Mouse (Mus musculus) stomach, postnatal 0 days (tissue): Measurements from ENCODE around the gene 4931428F04Rik. TPM values are rescaled to one million over a fixed set of nuclear protein-coding genes. Genes with fewer than 3 reads are reported as not detected.
"Not testable (repeated sequence)": the region's sequence is repeated elsewhere in the genome, so short reads cannot be mapped to it uniquely, and the experiment has no call there.

ENCODE experiments used
- ATAC-seq: fragments of 200-750 bp; cut with Nextera tagmentation; 2 replicates; pipeline ENCODE4 v1.8.0; 2017; ENCODE audit not compliant: low FRiP score, low TSS enrichment
- DNase-seq: peaks from one replicate; pipeline ENCODE4 v3.0.0-alpha.2; 2016; ENCODE audit warnings: low spot score
- H3K27ac ChIP-seq: fragments of 300-500 bp; sonication (generic); replicated peaks from 2 replicates; pipeline ENCODE4 v1.5.1; 2014; ENCODE audit warnings: mild to moderate bottlenecking, control low read depth
- H3K27me3 ChIP-seq: fragments of 300-500 bp; sonication (generic); 2 replicates; pipeline ENCODE4 v1.6.1; 2014; ENCODE audit warnings: low read length; ENCODE audit not compliant: control insufficient read depth, insufficient read depth
- H3K36me3 ChIP-seq: fragments of 300-500 bp; sonication (generic); 2 replicates; pipeline ENCODE4 v1.6.1; 2014; ENCODE audit warnings: low read length, mixed read lengths; ENCODE audit not compliant: control insufficient read depth, insufficient read depth
- H3K4me1 ChIP-seq: fragments of 300-500 bp; sonication (generic); replicated peaks from 2 replicates; pipeline ENCODE4 v1.6.1; 2014; ENCODE audit warnings: antibody characterized with exemption; ENCODE audit not compliant: control insufficient read depth, insufficient read depth
- H3K4me2 ChIP-seq: fragments of 300-500 bp; sonication (generic); replicated peaks from 2 replicates; pipeline ENCODE4 v1.6.1; 2014; ENCODE audit warnings: low read depth, mild to moderate bottlenecking, control low read depth, moderate library complexity
- H3K4me3 ChIP-seq: fragments of 300-500 bp; sonication (generic); 2 replicates; pipeline ENCODE4 v1.5.1; 2014; ENCODE audit warnings: low read depth, low read length, control low read depth
- H3K9ac ChIP-seq: fragments of 300-500 bp; sonication (generic); 2 replicates; pipeline ENCODE4 v1.6.1; 2014; ENCODE audit warnings: mild to moderate bottlenecking, low read length, control low read depth, mixed read lengths
- H3K9me3 ChIP-seq: fragments of 300-500 bp; sonication (generic); 2 replicates; pipeline ENCODE4 v1.6.1; 2016; ENCODE audit warnings: low read length; ENCODE audit not compliant: control insufficient read depth
- CTCF ChIP-seq: IDR thresholded peaks from 2 replicates; pipeline ENCODE4 v1.5.1; 2016; ENCODE audit warnings: antibody characterized with exemption, low read depth, mild to moderate bottlenecking, moderate library complexity
- EP300 ChIP-seq: optimal IDR thresholded peaks from 2 replicates; pipeline ENCODE3; 2016; ENCODE audit warnings: antibody characterized with exemption
- WGBS: fragments of 180-500 bp; shearing (Covaris S2); extraction: QIAGEN DNeasy Blood & Tissue Kit; methylation state at CpG from one replicate; pipeline ENCODE4 v1.1.7; 2014; 5-methylcytosine and 5-hydroxymethylcytosine counted together
- microRNA counts: library from miRNA; unstranded; fragments of <30 nt; microRNA quantifications from one replicate; lab custom pipeline; 2015
- microRNA-seq: library from miRNA; unstranded; fragments of <30 nt; microRNA quantifications from one replicate; pipeline ENCODE4, GENCODE M21; 2016
- polyA plus RNA-seq: library from polyadenylated mRNA; unstranded; fragments of >200 nt; fragmentation: Nextera tagmentation; extraction: Ambion mirVana; gene quantifications from 2 replicates; pipeline ENCODE4 v1.2.1, GENCODE M21; 2015

The 4931428F04Rik gene
- polyA plus RNA-seq, 1 experiment from 2014 or later: 1.9 TPM

DNA sequence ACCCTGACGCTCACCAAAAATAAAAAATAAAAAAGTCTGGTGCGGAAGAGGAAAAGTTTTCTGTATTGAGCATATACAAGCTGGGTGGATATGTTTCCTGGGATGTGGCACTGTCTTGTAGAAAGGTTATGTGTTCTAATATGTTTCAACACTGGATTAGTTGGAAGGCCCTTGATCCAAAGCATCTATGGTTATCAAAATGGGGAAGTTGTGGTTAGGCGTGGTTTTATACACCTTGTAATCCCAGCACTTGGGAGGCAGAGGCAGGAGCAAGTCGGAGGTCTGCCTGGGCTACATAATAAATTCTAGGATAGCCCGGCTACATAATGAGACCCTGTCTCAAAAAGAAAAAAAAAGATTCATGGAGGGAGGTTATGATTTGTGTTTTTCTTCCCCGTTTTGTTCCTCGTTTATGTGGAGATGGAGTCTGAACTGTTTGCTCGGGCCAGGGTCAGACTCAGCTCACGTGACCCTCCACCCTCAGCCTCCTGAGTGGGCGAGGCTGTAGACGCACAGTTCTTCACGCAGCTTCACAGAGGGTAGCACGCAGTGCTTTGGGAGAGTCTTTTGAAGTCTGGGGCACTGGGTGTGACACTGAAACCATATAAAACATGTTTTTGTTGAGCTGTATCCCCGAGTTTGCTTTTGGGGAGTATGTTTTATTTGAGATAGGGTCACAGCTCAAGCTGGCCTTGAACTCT lies 52.1 kb downstream of the 4931428F04Rik start:
- no peak overlapping the region for H3K4me2 ChIP-seq
- H3K4me1 ChIP-seq: no peaks in the 10 kb centered on the region
- TF ChIP-seq EP300: no peak
- no peak for TF ChIP-seq CTCF
- H3K36me3 ChIP-seq: peaks cover 4% of the 10 kb centered on the region
- H3K9ac ChIP-seq: no peak overlapping the region
- no peaks in the 10 kb centered on the region for H3K9me3 ChIP-seq
- H3K4me3 ChIP-seq: no peak overlapping the region
- no peak overlapping the region for H3K27ac ChIP-seq
- H3K27me3 ChIP-seq: no peaks in the 10 kb centered on the region
- DNase-seq (no peak), ATAC-seq (no peak)
- 73% methylated on average over 14 of the region's 14 CpGs for WGBS

DNA sequence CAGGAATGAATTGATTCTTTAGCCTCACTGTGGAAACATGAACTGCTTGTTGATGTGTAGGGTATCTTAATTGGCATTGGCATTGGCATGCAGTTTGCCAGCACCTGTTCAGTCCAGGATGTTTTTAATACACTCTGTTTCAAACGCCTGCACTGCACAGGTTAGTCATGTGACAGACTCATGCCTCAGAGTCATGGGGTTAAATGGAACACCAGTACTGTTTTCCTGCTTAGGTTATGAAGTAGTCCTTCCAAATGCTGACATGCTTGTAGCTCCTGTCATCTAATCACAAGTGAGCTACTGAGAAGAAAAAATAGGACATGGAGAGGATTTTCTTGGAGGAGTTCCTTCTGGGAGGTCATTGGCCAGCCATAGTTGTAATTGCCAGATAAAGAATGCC lies 54.5 kb downstream of the 4931428F04Rik start:
- Histone ChIP-seq H3K4me3 (no peak overlapping the region), H3K36me3 (no peaks in the 10 kb centered on the region; the same call in none of the 2 replicates), H3K9me3 (no peaks in the 10 kb centered on the region), H3K4me1 (no peaks in the 10 kb centered on the region), H3K4me2 (no peak overlapping the region), H3K9ac (no peak overlapping the region), H3K27ac (no peak overlapping the region), H3K27me3 (no peaks in the 10 kb centered on the region)
- DNase-seq: no peak
- WGBS: 50% methylated on average over 1 of the region's 1 CpGs
- TF ChIP-seq EP300: no peak
- no peak for TF ChIP-seq CTCF
- ATAC-seq: no peak

DNA sequence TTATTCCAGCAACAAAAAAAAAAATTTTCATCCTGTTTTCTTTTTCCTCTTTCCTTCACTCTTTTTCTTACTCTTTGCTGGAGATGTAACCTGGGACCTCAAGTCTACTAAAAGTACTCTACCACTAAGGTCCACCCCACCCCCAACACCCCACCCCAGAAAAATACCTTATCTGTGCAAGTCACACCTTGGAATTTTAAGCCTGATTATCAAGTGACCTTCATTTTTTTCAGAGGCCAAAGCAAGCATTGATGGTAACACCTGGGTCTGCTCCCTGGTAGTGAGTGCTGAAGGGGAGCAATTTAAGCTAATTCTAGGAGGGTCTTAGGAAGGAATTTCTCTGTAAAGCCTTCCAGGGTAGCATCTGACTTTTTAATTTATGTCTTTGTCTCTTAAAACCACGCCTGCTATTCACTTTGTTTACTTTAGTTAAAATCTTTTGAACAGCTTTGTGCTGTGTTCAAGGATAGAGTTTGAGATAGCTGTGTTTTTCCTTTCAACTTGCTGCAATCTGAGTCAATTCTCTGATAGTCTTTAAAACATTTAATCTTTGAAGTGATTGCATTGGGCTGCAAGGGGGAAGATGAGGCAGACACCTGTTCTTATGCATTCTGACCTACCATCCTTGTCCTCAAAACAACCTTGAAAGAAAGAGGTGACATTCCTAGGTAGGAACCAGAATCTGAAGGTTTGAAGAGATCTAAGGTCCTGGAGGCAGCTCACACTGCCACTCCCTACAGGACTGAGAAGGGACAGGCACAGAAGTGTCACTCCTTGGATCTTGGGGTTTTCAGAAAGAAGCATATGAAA lies 56.3 kb downstream of the 4931428F04Rik start:
- Histone ChIP-seq H3K4me1 (no peaks in the 10 kb centered on the region), H3K9ac (no peak overlapping the region), H3K4me3 (no peak overlapping the region), H3K27ac (no peak overlapping the region), H3K36me3 (no peaks in the 10 kb centered on the region; the same call in 1 of the 2 replicates), H3K9me3 (no peaks in the 10 kb centered on the region), H3K4me2 (no peak overlapping the region), H3K27me3 (no peaks in the 10 kb centered on the region)
- 24% methylated on average over 1 of the region's 1 CpGs for WGBS
- ATAC-seq (no peak), DNase-seq (no peak)
- no peak for TF ChIP-seq CTCF
- TF ChIP-seq EP300: no peak

DNA sequence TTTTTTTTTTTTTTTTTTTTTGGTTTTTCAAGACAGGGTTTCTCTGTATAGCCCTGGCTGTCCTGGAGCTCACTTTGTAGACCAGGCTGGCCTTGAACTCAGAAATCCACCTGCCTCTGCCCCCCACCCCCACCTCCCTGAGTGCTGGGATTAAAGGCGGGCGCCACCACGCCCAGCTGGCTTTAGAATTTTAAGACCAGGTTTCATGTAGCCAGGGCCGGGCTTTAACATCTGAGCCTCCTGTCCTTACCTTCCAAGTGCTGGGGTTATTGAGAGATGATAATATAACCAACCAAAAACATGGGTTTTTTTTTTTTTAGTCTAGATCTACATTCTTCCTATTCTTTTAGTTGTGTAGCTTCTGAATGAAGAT lies 57.4 kb downstream of the 4931428F04Rik start:
- 85% methylated on average over 4 of the region's 4 CpGs for WGBS
- not testable (repeated sequence) for H3K4me2 ChIP-seq, ATAC-seq

DNA sequence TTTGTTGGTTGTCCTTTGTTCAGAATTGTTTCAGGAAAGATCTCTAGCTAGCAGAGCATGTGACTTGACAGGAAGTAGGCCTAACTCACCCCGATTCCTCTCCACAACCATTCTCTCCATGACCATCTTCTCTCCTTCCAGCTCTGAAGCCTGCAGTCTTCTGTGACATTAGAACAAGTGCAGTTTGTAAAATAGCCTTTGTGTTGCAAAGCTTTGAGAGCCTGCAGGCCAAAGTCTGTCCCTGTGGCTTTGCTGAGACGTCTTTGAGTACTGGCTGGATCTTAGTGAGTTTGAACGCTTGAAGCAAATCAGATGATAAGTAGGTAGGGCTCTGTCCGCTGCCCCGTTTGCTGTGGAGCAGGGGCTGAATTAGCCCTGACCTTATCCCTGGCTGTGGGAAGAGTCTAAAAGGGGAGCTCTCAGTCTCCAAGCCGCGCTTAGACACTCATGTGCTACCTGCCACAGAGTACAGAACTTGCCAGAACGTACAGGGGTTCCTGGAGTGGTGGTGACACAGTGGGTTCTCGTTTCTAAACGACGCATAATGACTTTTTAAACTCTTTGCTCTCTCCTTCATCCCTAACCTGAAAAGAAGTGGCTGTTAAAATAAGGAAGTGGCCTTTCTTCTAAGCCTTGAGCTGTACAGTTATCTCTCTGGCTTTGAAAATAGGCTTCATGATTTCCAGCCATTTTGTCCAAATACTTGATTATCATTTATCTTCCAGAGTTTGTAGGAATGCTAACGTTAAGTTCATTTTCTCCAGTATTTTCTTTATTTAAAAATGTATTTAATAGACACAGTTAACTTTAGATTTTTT lies 58.0 kb downstream of the 4931428F04Rik start:
- Histone ChIP-seq H3K36me3 (no peaks in the 10 kb centered on the region; the same call in 1 of the 2 replicates), H3K4me1 (no peaks in the 10 kb centered on the region), H3K27ac (no peak overlapping the region; the same call in 1 of the 2 replicates), H3K9me3 (no peaks in the 10 kb centered on the region), H3K9ac (no peak overlapping the region), H3K4me3 (no peak overlapping the region), H3K4me2 (no peak overlapping the region), H3K27me3 (no peaks in the 10 kb centered on the region)
- no peak for ATAC-seq
- TF ChIP-seq CTCF (no peak), EP300 (no peak)
- 78% methylated on average over 12 of the region's 12 CpGs for WGBS
- no peak for DNase-seq

More for the DNA sequence above, 57.4 kb downstream of the 4931428F04Rik start:
- not testable (repeated sequence) for H3K9ac ChIP-seq, H3K9me3 ChIP-seq, DNase-seq, H3K36me3 ChIP-seq, H3K27ac ChIP-seq, H3K4me3 ChIP-seq, H3K4me1 ChIP-seq, H3K27me3 ChIP-seq

MicroRNAs within 50 kb of the gene (microRNA counts, 519-probe panel; counts per million panel counts)
- microRNA mmu-miR-328 (lab: Ali Mortazavi, UCI): 1,498 counts per million, percentile 1 among the panel's probes with 10 or more counts

Small RNA genes within 50 kb of the gene (microRNA-seq; reads per million reads assigned to microRNA genes)
- gene Gm27320 (not detected), gene Mir328 (232 reads per million, percentile 56 among the genes with 10 or more reads in this experiment)

Other genes starting within 250 kb of the 4931428F04Rik start
- gene Ces3a, start 241.3 kb downstream of the 4931428F04Rik start, polyA plus RNA-seq: 0.96 and 1.3 TPM in 2 replicates
- not detected in 2 replicates for gene Ces3b, start 206.1 kb downstream of the 4931428F04Rik start, polyA plus RNA-seq
- gene Ces4a, start 158.1 kb downstream of the 4931428F04Rik start, polyA plus RNA-seq: not detected in 2 replicates
- 31.4 and 33.5 TPM in 2 replicates for gene Cbfb, start 119.2 kb downstream of the 4931428F04Rik start, polyA plus RNA-seq
- 19.1 and 21.5 TPM in 2 replicates for gene D230025D16Rik, start 64.7 kb downstream of the 4931428F04Rik start, polyA plus RNA-seq
- 14.7 and 15.4 TPM in 2 replicates for gene B3gnt9, start 34.7 kb downstream of the 4931428F04Rik start, polyA plus RNA-seq
- gene Tradd, start 25.3 kb downstream of the 4931428F04Rik start, polyA plus RNA-seq: 28.6 and 30.5 TPM in 2 replicates
- gene Fbxl8, start 25.2 kb downstream of the 4931428F04Rik start, polyA plus RNA-seq: 3.5 and 3.7 TPM in 2 replicates
- 0.23 and 0.34 TPM in 2 replicates for gene Hsf4, start 20.1 kb downstream of the 4931428F04Rik start, polyA plus RNA-seq
- gene Nol3, start 13.7 kb downstream of the 4931428F04Rik start, polyA plus RNA-seq: 1.2 and 1.4 TPM in 2 replicates
- gene Exoc3l, start 6.2 kb upstream of the 4931428F04Rik start, polyA plus RNA-seq: 3.4 and 3.7 TPM in 2 replicates
- gene E2f4, start 7.8 kb upstream of the 4931428F04Rik start, polyA plus RNA-seq: 31.0 and 38.5 TPM in 2 replicates
- 17.1 and 19.9 TPM in 2 replicates for gene Elmo3, start 15.7 kb upstream of the 4931428F04Rik start, polyA plus RNA-seq
- gene Lrrc29, start 36.4 kb upstream of the 4931428F04Rik start, polyA plus RNA-seq: 2.7 and 2.8 TPM in 2 replicates
- 105 and 111 TPM in 2 replicates for gene Tmem208, start 36.5 kb upstream of the 4931428F04Rik start, polyA plus RNA-seq
- gene Fhod1, start 58.1 kb upstream of the 4931428F04Rik start, polyA plus RNA-seq: 0.63 and 0.93 TPM in 2 replicates
- 0.29 and 0.40 TPM in 2 replicates for gene Slc9a5, start 59.0 kb upstream of the 4931428F04Rik start, polyA plus RNA-seq
- gene Plekhg4, start 83.4 kb upstream of the 4931428F04Rik start, polyA plus RNA-seq: 0.05 and 0.10 TPM in 2 replicates
- not detected in 2 replicates for gene Kctd19, start 123.6 kb upstream of the 4931428F04Rik start, polyA plus RNA-seq
- gene Lrrc36, start 123.7 kb upstream of the 4931428F04Rik start, polyA plus RNA-seq: 0.08 and 0.19 TPM in 2 replicates
- 89.9 and 99.8 TPM in 2 replicates for gene Tppp3, start 181.7 kb upstream of the 4931428F04Rik start, polyA plus RNA-seq
- gene Zdhhc1, start 207.0 kb upstream of the 4931428F04Rik start, polyA plus RNA-seq: 15.6 and 17.2 TPM in 2 replicates
- 2.5 and 2.8 TPM in 2 replicates for gene Hsd11b2, start 228.9 kb upstream of the 4931428F04Rik start, polyA plus RNA-seq